Mouse (Mus musculus): ENCODE data around the gene Ncoa7. TPM values are rescaled to one million over a fixed set of nuclear protein-coding genes. Genes with fewer than 3 reads are reported as not detected.

The Ncoa7 gene
- polyA plus RNA-seq, 1 experiment = 3.7 TPM

GRCm38 (mm10) chr10:30774396-30774795 is 28.7 kb downstream of the Ncoa7 start:
- DNase-seq (ENCODE audit: low read depth in 1 of 2, low spot score in 2 of 2) = no peak
- no peak overlapping the region for H3K4me3 ChIP-seq (ENCODE audit: extremely low read depth, insufficient read depth, insufficient read length)

GRCm38 (mm10) chr10:30773181-30773580 is 29.9 kb downstream of the Ncoa7 start:
- Histone ChIP-seq H3K36me3 (ENCODE audit: control insufficient read depth, insufficient read depth, low read length) (peaks cover 2% of the 10 kb centered on the region; the same call in 1 of the 2 replicates), H3K27ac (ENCODE audit: insufficient read depth, low read length) (no peak overlapping the region), H3K4me3 (ENCODE audit: extremely low read depth, insufficient read depth, insufficient read length) (no peak overlapping the region), H3K27me3 (ENCODE audit: control insufficient read depth, insufficient read depth, low read length) (no peaks in the 10 kb centered on the region), H3K4me1 (ENCODE audit: control insufficient read depth, insufficient read depth, insufficient read length) (peaks cover 2% of the 10 kb centered on the region; the same call in 1 of the 2 replicates)
- WGBS = 93% methylated on average over 5 of the region's 5 CpGs
- TF ChIP-seq CTCF (IDR thresholded peaks at IDR 0.05; ENCODE audit: extremely low read depth, insufficient read depth, insufficient read length, insufficient replicate concordance) (no peak), POLR2A (IDR thresholded peaks at IDR 0.05; ENCODE audit: low read depth, low read length) (no peak)
- DNase-seq (ENCODE audit: low read depth in 1 of 2, low spot score in 2 of 2) = no peak

More at GRCm38 (mm10) chr10:30774396-30774795, 28.7 kb downstream of the Ncoa7 start:
- Histone ChIP-seq H3K27ac (ENCODE audit: insufficient read depth, low read length) (no peak overlapping the region), H3K36me3 (ENCODE audit: control insufficient read depth, insufficient read depth, low read length) (no peaks in the 10 kb centered on the region; the same call in 1 of the 2 replicates), H3K4me1 (ENCODE audit: control insufficient read depth, insufficient read depth, insufficient read length) (peaks cover 6% of the 10 kb centered on the region), H3K27me3 (ENCODE audit: control insufficient read depth, insufficient read depth, low read length) (no peaks in the 10 kb centered on the region)
- no peak for TF ChIP-seq POLR2A (IDR thresholded peaks at IDR 0.05; ENCODE audit: low read depth, low read length)
- TF ChIP-seq CTCF (IDR thresholded peaks at IDR 0.05; ENCODE audit: extremely low read depth, insufficient read depth, insufficient read length, insufficient replicate concordance) = no peak
- over 99% methylated on average over 2 of the region's 2 CpGs for WGBS

- Histone ChIP-seq H3K4me3 (ENCODE audit: extremely low read depth, insufficient read depth, insufficient read length) (no peak overlapping the region), H3K4me1 (ENCODE audit: control insufficient read depth, insufficient read depth, insufficient read length) (no peaks in the 10 kb centered on the region), H3K36me3 (ENCODE audit: control insufficient read depth, insufficient read depth, low read length) (peaks cover 2% of the 10 kb centered on the region; the same call in 1 of the 2 replicates), H3K27ac (ENCODE audit: insufficient read depth, low read length) (no peak overlapping the region), H3K27me3 (ENCODE audit: control insufficient read depth, insufficient read depth, low read length) (no peaks in the 10 kb centered on the region)
- TF ChIP-seq POLR2A (IDR thresholded peaks at IDR 0.05; ENCODE audit: low read depth, low read length) = no peak
- TF ChIP-seq CTCF (IDR thresholded peaks at IDR 0.05; ENCODE audit: extremely low read depth, insufficient read depth, insufficient read length, insufficient replicate concordance) = no peak
- WGBS = 85% methylated on average over 5 of the region's 5 CpGs
- no peak for DNase-seq (ENCODE audit: low read depth in 1 of 2, low spot score in 2 of 2)
Observed at GRCm38 (mm10) chr10:30771417-30772158, 31.5 kb downstream of the Ncoa7 start.

GRCm38 (mm10) chr10:30768820-30769219 is 34.3 kb downstream of the Ncoa7 start:
- H3K27me3 ChIP-seq (ENCODE audit: control insufficient read depth, insufficient read depth, low read length) = no peaks in the 10 kb centered on the region
- H3K27ac ChIP-seq (ENCODE audit: insufficient read depth, low read length) = no peak overlapping the region
- TF ChIP-seq POLR2A (IDR thresholded peaks at IDR 0.05; ENCODE audit: low read depth, low read length) (no peak), CTCF (IDR thresholded peaks at IDR 0.05; ENCODE audit: extremely low read depth, insufficient read depth, insufficient read length, insufficient replicate concordance) (no peak)
- no peak overlapping the region for H3K4me3 ChIP-seq (ENCODE audit: extremely low read depth, insufficient read depth, insufficient read length)
- no peaks in the 10 kb centered on the region for H3K4me1 ChIP-seq (ENCODE audit: control insufficient read depth, insufficient read depth, insufficient read length)
- peaks cover 2% of the 10 kb centered on the region; the same call in 1 of the 2 replicates for H3K36me3 ChIP-seq (ENCODE audit: control insufficient read depth, insufficient read depth, low read length)
- DNase-seq (ENCODE audit: low read depth in 1 of 2, low spot score in 2 of 2) = no peak
- WGBS = 88% methylated on average over 1 of the region's 1 CpGs

- no peak overlapping the region for H3K27ac ChIP-seq (ENCODE audit: insufficient read depth, low read length)
- no peak overlapping the region for H3K4me3 ChIP-seq (ENCODE audit: extremely low read depth, insufficient read depth, insufficient read length)
- no peaks in the 10 kb centered on the region for H3K27me3 ChIP-seq (ENCODE audit: control insufficient read depth, insufficient read depth, low read length)
- DNase-seq (ENCODE audit: low read depth in 1 of 2, low spot score in 2 of 2) = no peak
- TF ChIP-seq CTCF (IDR thresholded peaks at IDR 0.05; ENCODE audit: extremely low read depth, insufficient read depth, insufficient read length, insufficient replicate concordance) (no peak), POLR2A (IDR thresholded peaks at IDR 0.05; ENCODE audit: low read depth, low read length) (no peak)
- H3K36me3 ChIP-seq (ENCODE audit: control insufficient read depth, insufficient read depth, low read length) = peaks cover 2% of the 10 kb centered on the region; the same call in 1 of the 2 replicates
- no peaks in the 10 kb centered on the region for H3K4me1 ChIP-seq (ENCODE audit: control insufficient read depth, insufficient read depth, insufficient read length)
- WGBS = 86% methylated on average over 3 of the region's 3 CpGs
Observed at GRCm38 (mm10) chr10:30768250-30768649, 34.9 kb downstream of the Ncoa7 start.

GRCm38 (mm10) chr10:30763179-30763770 is 39.9 kb downstream of the Ncoa7 start:
- DNase-seq (ENCODE audit: low read depth in 1 of 2, low spot score in 2 of 2) = no peak
- no peak overlapping the region for H3K4me3 ChIP-seq (ENCODE audit: extremely low read depth, insufficient read depth, insufficient read length)
- no peaks in the 10 kb centered on the region for H3K4me1 ChIP-seq (ENCODE audit: control insufficient read depth, insufficient read depth, insufficient read length)
- H3K36me3 ChIP-seq (ENCODE audit: control insufficient read depth, insufficient read depth, low read length) = no peaks in the 10 kb centered on the region
- 82% methylated on average over 8 of the region's 8 CpGs for WGBS
- no peaks in the 10 kb centered on the region for H3K27me3 ChIP-seq (ENCODE audit: control insufficient read depth, insufficient read depth, low read length)
- TF ChIP-seq POLR2A (IDR thresholded peaks at IDR 0.05; ENCODE audit: low read depth, low read length) = no peak
- no peak for TF ChIP-seq CTCF (IDR thresholded peaks at IDR 0.05; ENCODE audit: extremely low read depth, insufficient read depth, insufficient read length, insufficient replicate concordance)
- H3K27ac ChIP-seq (ENCODE audit: insufficient read depth, low read length) = no peak overlapping the region

Data from spleen, adult 2 months (tissue).